Mouse (Mus musculus) neural tube, embryonic 13.5 days (tissue): ENCODE data around the gene Hydin. TPM values are rescaled to one million over a fixed set of nuclear protein-coding genes. Genes with fewer than 3 reads are reported as not detected.

Source experiments
- ATAC-seq: fragments of 200-750 bp; cut with Nextera tagmentation; 2 replicates; pipeline ENCODE4 v1.8.0; 2017; ENCODE audit warnings: low read depth, mild to moderate bottlenecking, moderate TSS enrichment, moderate library complexity
- H3K27ac ChIP-seq: fragments of 300-500 bp; sonication (generic); replicated peaks from 2 replicates; pipeline ENCODE4 v1.5.1; 2015; ENCODE audit warnings: moderate library complexity, mild to moderate bottlenecking, inconsistent platforms
- H3K27me3 ChIP-seq: fragments of 300-500 bp; sonication (generic); 2 replicates; pipeline ENCODE4 v1.6.1; 2015; ENCODE audit warnings: mild to moderate bottlenecking, inconsistent platforms
- H3K36me3 ChIP-seq: fragments of 300-500 bp; sonication (generic); 2 replicates; pipeline ENCODE4 v1.6.1; 2015; ENCODE audit warnings: mild to moderate bottlenecking, inconsistent platforms
- H3K4me1 ChIP-seq: fragments of 300-500 bp; sonication (generic); replicated peaks from 2 replicates; pipeline ENCODE4 v1.6.1; 2015; ENCODE audit warnings: inconsistent platforms
- H3K4me2 ChIP-seq: fragments of 300-500 bp; sonication (generic); 2 replicates; pipeline ENCODE4 v1.6.1; 2015; ENCODE audit warnings: inconsistent platforms, mild to moderate bottlenecking, moderate library complexity
- H3K4me3 ChIP-seq: fragments of 300-500 bp; sonication (generic); 2 replicates; pipeline ENCODE4 v1.5.1; 2015; ENCODE audit warnings: mild to moderate bottlenecking, inconsistent platforms
- H3K9ac ChIP-seq: fragments of 300-500 bp; sonication (generic); 2 replicates; pipeline ENCODE4 v1.6.1; 2015; ENCODE audit warnings: moderate library complexity, mild to moderate bottlenecking, inconsistent platforms
- H3K9me3 ChIP-seq: fragments of 300-500 bp; sonication (generic); 2 replicates; pipeline ENCODE4 v1.6.1; 2016; ENCODE audit warnings: inconsistent platforms
- WGBS: fragments of 180-500 bp; shearing (Covaris S2); methylation state at CpG from one replicate; pipeline ENCODE4 v1.1.7; 2015; 5-methylcytosine and 5-hydroxymethylcytosine counted together
- polyA plus RNA-seq: library from polyadenylated mRNA; unstranded; fragments of >200 nt; fragmentation: Nextera tagmentation; extraction: Ambion mirVana; gene quantifications from 2 replicates; pipeline ENCODE4 v1.2.1, GENCODE M21; 2015

Hydin gene
- polyA plus RNA-seq, 1 experiment from 2014 or later, result 0.07 TPM

- Histone ChIP-seq H3K9ac (no peak overlapping the region), H3K36me3 (no peaks in the 10 kb centered on the region), H3K4me3 (no peak overlapping the region), H3K4me1 (0 out of 2 replicates have a peak, but pooled peaks cover under 1% of the 10 kb centered on the region), H3K4me2 (no peak overlapping the region), H3K9me3 (no peaks in the 10 kb centered on the region), H3K27ac (no peak overlapping the region), H3K27me3 (no peaks in the 10 kb centered on the region)
- no peak for ATAC-seq
- 63% methylated on average over 4 of the region's 4 CpGs for WGBS
These were observed 359.7 kb downstream of the Hydin start for GRCm38 (mm10) chr8:110626431-110626830.

GRCm38 (mm10) chr8:110629245-110630063, 362.7 kb downstream of the Hydin start:
- H3K9ac ChIP-seq, result no peak overlapping the region
- no peak; the same call in 1 of the 2 replicates for ATAC-seq
- H3K4me3 ChIP-seq, result no peak overlapping the region
- no peaks in the 10 kb centered on the region for H3K27me3 ChIP-seq
- H3K36me3 ChIP-seq, result peaks cover 29% of the 10 kb centered on the region
- WGBS, result 68% methylated on average over 9 of the region's 9 CpGs
- H3K4me2 ChIP-seq, result no peak overlapping the region
- H3K4me1 ChIP-seq, result no peaks in the 10 kb centered on the region
- no peak overlapping the region for H3K27ac ChIP-seq
- no peaks in the 10 kb centered on the region for H3K9me3 ChIP-seq

GRCm38 (mm10) chr8:110630079-110630478, 363.3 kb downstream of the Hydin start:
- H3K27me3 ChIP-seq, result no peaks in the 10 kb centered on the region
- H3K9me3 ChIP-seq, result no peaks in the 10 kb centered on the region
- no peaks in the 10 kb centered on the region for H3K4me1 ChIP-seq
- H3K36me3 ChIP-seq, result peaks cover 35% of the 10 kb centered on the region
- no peak overlapping the region for H3K4me2 ChIP-seq
- 93% methylated on average over 3 of the region's 3 CpGs for WGBS
- H3K9ac ChIP-seq, result no peak overlapping the region
- ATAC-seq, result no peak; the same call in 1 of the 2 replicates
- no peak overlapping the region for H3K27ac ChIP-seq
- H3K4me3 ChIP-seq, result no peak overlapping the region

GRCm38 (mm10) chr8:110630571-110631071, 363.8 kb downstream of the Hydin start:
- 82% methylated on average over 8 of the region's 8 CpGs for WGBS
- Histone ChIP-seq H3K9me3 (no peaks in the 10 kb centered on the region), H3K4me3 (no peak overlapping the region), H3K4me2 (no peak overlapping the region), H3K4me1 (no peaks in the 10 kb centered on the region), H3K27me3 (no peaks in the 10 kb centered on the region), H3K36me3 (peaks cover 40% of the 10 kb centered on the region), H3K27ac (no peak overlapping the region), H3K9ac (no peak overlapping the region)
- no peak for ATAC-seq

GRCm38 (mm10) chr8:110631201-110631600, 364.4 kb downstream of the Hydin start:
- ATAC-seq, result no peak
- no peaks in the 10 kb centered on the region for H3K9me3 ChIP-seq
- H3K36me3 ChIP-seq, result peaks cover 46% of the 10 kb centered on the region
- H3K27me3 ChIP-seq, result no peaks in the 10 kb centered on the region
- no peak overlapping the region for H3K9ac ChIP-seq
- no peaks in the 10 kb centered on the region for H3K4me1 ChIP-seq
- no peak overlapping the region for H3K4me3 ChIP-seq
- 96% methylated on average over 7 of the region's 7 CpGs for WGBS
- no peak overlapping the region for H3K4me2 ChIP-seq
- no peak overlapping the region for H3K27ac ChIP-seq

- Histone ChIP-seq H3K9me3 (no peaks in the 10 kb centered on the region), H3K27ac (no peak overlapping the region), H3K36me3 (peaks cover 72% of the 10 kb centered on the region), H3K9ac (no peak overlapping the region), H3K4me3 (no peak overlapping the region), H3K4me2 (no peak overlapping the region), H3K27me3 (no peaks in the 10 kb centered on the region), H3K4me1 (no peaks in the 10 kb centered on the region)
- 96% methylated on average over 3 of the region's 3 CpGs for WGBS
- no peak for ATAC-seq
These were observed 367.0 kb downstream of the Hydin start for GRCm38 (mm10) chr8:110633814-110634213.

GRCm38 (mm10) chr8:110636182-110636581, 369.4 kb downstream of the Hydin start:
- Histone ChIP-seq H3K27me3 (no peaks in the 10 kb centered on the region), H3K4me3 (no peak overlapping the region), H3K27ac (no peak overlapping the region), H3K4me1 (no peaks in the 10 kb centered on the region), H3K9ac (no peak overlapping the region), H3K9me3 (no peaks in the 10 kb centered on the region), H3K36me3 (peaks cover 79% of the 10 kb centered on the region), H3K4me2 (no peak overlapping the region)
- ATAC-seq, result no peak
- 90% methylated on average over 6 of the region's 6 CpGs for WGBS

- Histone ChIP-seq H3K36me3 (peaks cover 50% of the 10 kb centered on the region), H3K27ac (no peak overlapping the region), H3K9ac (no peak overlapping the region), H3K27me3 (no peaks in the 10 kb centered on the region), H3K4me3 (no peak overlapping the region), H3K9me3 (no peaks in the 10 kb centered on the region), H3K4me2 (no peak overlapping the region), H3K4me1 (no peaks in the 10 kb centered on the region)
- WGBS, result 89% methylated on average over 5 of the region's 5 CpGs
- ATAC-seq, result no peak
These were observed 375.6 kb downstream of the Hydin start for GRCm38 (mm10) chr8:110642331-110642730.

- no peak overlapping the region for H3K4me2 ChIP-seq
- H3K4me1 ChIP-seq, result no peaks in the 10 kb centered on the region
- no peaks in the 10 kb centered on the region for H3K9me3 ChIP-seq
- no peak overlapping the region for H3K4me3 ChIP-seq
- ATAC-seq, result no peak
- H3K27ac ChIP-seq, result no peak overlapping the region
- no peaks in the 10 kb centered on the region for H3K27me3 ChIP-seq
- H3K36me3 ChIP-seq, result peaks cover 43% of the 10 kb centered on the region
- WGBS, result 81% methylated on average over 4 of the region's 4 CpGs
- no peak overlapping the region for H3K9ac ChIP-seq
These were observed 376.4 kb downstream of the Hydin start for GRCm38 (mm10) chr8:110643177-110643576.

- Histone ChIP-seq H3K4me1 (no peaks in the 10 kb centered on the region), H3K36me3 (peaks cover 36% of the 10 kb centered on the region), H3K27ac (no peak overlapping the region), H3K4me2 (no peak overlapping the region), H3K27me3 (no peaks in the 10 kb centered on the region), H3K9me3 (no peaks in the 10 kb centered on the region), H3K4me3 (no peak overlapping the region), H3K9ac (no peak overlapping the region)
- WGBS, result 92% methylated on average over 4 of the region's 4 CpGs
- no peak for ATAC-seq
These were observed 377.6 kb downstream of the Hydin start for GRCm38 (mm10) chr8:110644422-110644821.

- Histone ChIP-seq H3K27me3 (no peaks in the 10 kb centered on the region), H3K4me2 (no peak overlapping the region), H3K27ac (no peak overlapping the region), H3K9ac (no peak overlapping the region), H3K4me1 (no peaks in the 10 kb centered on the region), H3K4me3 (no peak overlapping the region), H3K36me3 (peaks cover 40% of the 10 kb centered on the region), H3K9me3 (no peaks in the 10 kb centered on the region)
- no peak for ATAC-seq
- WGBS, result 86% methylated on average over 2 of the region's 2 CpGs
These were observed 378.1 kb downstream of the Hydin start for GRCm38 (mm10) chr8:110644901-110645300.

- no peaks in the 10 kb centered on the region for H3K4me1 ChIP-seq
- no peaks in the 10 kb centered on the region for H3K9me3 ChIP-seq
- H3K36me3 ChIP-seq, result peaks cover 44% of the 10 kb centered on the region
- H3K27me3 ChIP-seq, result no peaks in the 10 kb centered on the region
- no peak overlapping the region for H3K27ac ChIP-seq
- ATAC-seq, result no peak
- WGBS, result 92% methylated on average over 3 of the region's 3 CpGs
- no peak overlapping the region for H3K9ac ChIP-seq
- no peak overlapping the region for H3K4me3 ChIP-seq
- H3K4me2 ChIP-seq, result no peak overlapping the region
These were observed 378.6 kb downstream of the Hydin start for GRCm38 (mm10) chr8:110645340-110645739.
